Mouse (Mus musculus): Measurements from ENCODE around the gene Dlx1.

GRCm38 (mm10) chr2:71543531-71543930 is 15.6 kb downstream of the Dlx1 start:
- no peak for TF ChIP-seq CTCF (IDR thresholded peaks at IDR 0.05; ENCODE audit: low read depth)
- no peak for TF ChIP-seq EP300 (IDR thresholded peaks at IDR 0.05; ENCODE audit: low read depth)

Measured in heart, postnatal 0 days (tissue).